Mouse (Mus musculus) ES-E14 (cell line): ENCODE data around the gene Elane. TPM values are rescaled to one million over a fixed set of nuclear protein-coding genes. Genes with fewer than 3 reads are reported as not detected.

Experiments
- DNase-seq: peaks from one replicate; pipeline ENCODE4 v3.0.0-alpha.2; 2013; ENCODE audit warnings: low read depth, low spot score
- H3K27ac ChIP-seq: 2 replicates; pipeline ENCODE4 v1.5.1; 2012; ENCODE audit warnings: low read depth, mild to moderate bottlenecking, low read length, moderate library complexity, mixed read lengths; ENCODE audit not compliant: poor library complexity, insufficient read depth, severe bottlenecking
- H3K36me3 ChIP-seq: 2 replicates; pipeline ENCODE4 v1.6.1; 2012; ENCODE audit warnings: mild to moderate bottlenecking, low read length, moderate library complexity, mixed read lengths; ENCODE audit not compliant: control insufficient read depth, poor library complexity, insufficient read depth, severe bottlenecking
- H3K4me1 ChIP-seq, 2 experiments: fragments of 150-350 bp in 1 of 2; sonication (generic) in 1 of 2; 2 replicates each; pipeline ENCODE4 v1.6.1; 2012; ENCODE audit warnings: low read length in 2 of 2, mild to moderate bottlenecking in 1 of 2, mixed read lengths in 1 of 2; ENCODE audit not compliant: control insufficient read depth in 2 of 2, insufficient read depth in 2 of 2, poor library complexity in 1 of 2
- H3K4me3 ChIP-seq, 2 experiments: fragments of 150-350 bp in 1 of 2; sonication (generic) in 1 of 2; 2 replicates each; pipeline ENCODE4 v1.5.1; 2012; ENCODE audit warnings: low read length in 2 of 2, low read depth in 1 of 2, mild to moderate bottlenecking in 1 of 2, mixed read lengths in 1 of 2; ENCODE audit not compliant: insufficient read depth in 1 of 2, poor library complexity in 1 of 2, severe bottlenecking in 1 of 2
- H3K9ac ChIP-seq: 2 replicates; pipeline ENCODE4 v1.6.1; 2012; ENCODE audit warnings: low read depth, mild to moderate bottlenecking, low read length, mixed read lengths; ENCODE audit not compliant: poor library complexity, insufficient read depth, severe bottlenecking
- H3K9me3 ChIP-seq: fragments of 150-350 bp; sonication (generic); 2 replicates; pipeline ENCODE4 v1.6.1; 2012; ENCODE audit warnings: low read depth, mild to moderate bottlenecking, low read length; ENCODE audit not compliant: control insufficient read depth, insufficient read depth
- CHD2 ChIP-seq: IDR thresholded peaks from 2 replicates; pipeline ENCODE4 v1.6.1; 2014; ENCODE audit warnings: mild to moderate bottlenecking, low read depth, low read length, inconsistent platforms
- HCFC1 ChIP-seq: IDR thresholded peaks from 2 replicates; pipeline ENCODE4 v1.6.1; 2012; ENCODE audit warnings: low read length, inconsistent platforms, borderline replicate concordance; ENCODE audit not compliant: insufficient read depth
- MAFK ChIP-seq: IDR thresholded peaks from 2 replicates; pipeline ENCODE4 v1.6.1; 2014; ENCODE audit warnings: mild to moderate bottlenecking, low read depth, low read length, inconsistent platforms; ENCODE audit not compliant: insufficient read depth
- ZC3H11A ChIP-seq: IDR thresholded peaks from 2 replicates; pipeline ENCODE4 v1.6.1; 2012; ENCODE audit warnings: low read depth, mild to moderate bottlenecking, inconsistent platforms, low read length, borderline replicate concordance
- ZNF384 ChIP-seq: IDR thresholded peaks from 2 replicates; pipeline ENCODE4 v1.6.1; 2012; ENCODE audit warnings: low read depth, low read length, inconsistent platforms
- in situ Hi-C, 2 experiments: fragments of 600-800 bp; cut with MboI; formaldehyde crosslinking; loops; one replicate each; pipeline ENCODE4 v1.15.1; 2025; ENCODE audit warnings: low sequenced_read_pairs in 2 of 2, inconsistent platforms in 1 of 2; ENCODE audit not compliant: unreplicated experiment in 2 of 2
- total RNA-seq: library from RNA; depleted of rRNA; stranded (reverse); fragments of 300-350 nt; gene quantifications from 2 replicates; pipeline ENCODE4 v1.2.3, GENCODE M21; 2012; rRNA removed

Elane gene
- total RNA-seq, 1 experiment: not detected

- no peaks in the 10 kb centered on the region for H3K36me3 ChIP-seq
- no peak overlapping the region for H3K9ac ChIP-seq
- no peak for DNase-seq
- peaks cover 0 to 1% of the 10 kb centered on the region in 2 experiments; a peak in 1 of 4 replicates for H3K4me1 ChIP-seq
- no peak overlapping the region for H3K27ac ChIP-seq
- no peak overlapping the region; a peak in 1 of 4 replicates for H3K4me3 ChIP-seq
- TF ChIP-seq HCFC1: no peak
- TF ChIP-seq ZC3H11A: no peak
- no peak for TF ChIP-seq ZNF384
- TF ChIP-seq CHD2: no peak
- no peak for TF ChIP-seq MAFK
- no peaks in the 10 kb centered on the region for H3K9me3 ChIP-seq
- in situ Hi-C loops: no loop called here
Measured at GRCm38 (mm10) chr10:79934794-79935569, 48.9 kb downstream of the Elane start.

- Histone ChIP-seq H3K27ac (no peak overlapping the region), H3K4me1 (peaks cover 0 to 1% of the 10 kb centered on the region in 2 experiments; a peak in 1 of 4 replicates), H3K9ac (no peak overlapping the region), H3K4me3 (no peak overlapping the region), H3K36me3 (no peaks in the 10 kb centered on the region), H3K9me3 (no peaks in the 10 kb centered on the region)
- DNase-seq: no peak
- in situ Hi-C loops: no loop called here
- TF ChIP-seq ZNF384 (no peak), CHD2 (no peak), HCFC1 (no peak), ZC3H11A (no peak), MAFK (no peak)
Measured at GRCm38 (mm10) chr10:79936284-79936910, 50.4 kb downstream of the Elane start.

- Histone ChIP-seq H3K4me3 (peak overlapping the region; percentile 24 to 36; a peak in 2 of 4 replicates), H3K36me3 (no peaks in the 10 kb centered on the region), H3K9me3 (no peaks in the 10 kb centered on the region), H3K9ac (no peak overlapping the region), H3K27ac (no peak overlapping the region), H3K4me1 (peaks cover 0 to 1% of the 10 kb centered on the region in 2 experiments; a peak in 1 of 4 replicates)
- in situ Hi-C loops: no loop called here
- TF ChIP-seq CHD2 (no peak), ZNF384 (no peak), MAFK (no peak), HCFC1 (no peak), ZC3H11A (no peak)
- DNase-seq: no peak
Measured at GRCm38 (mm10) chr10:79936911-79937441, 50.9 kb downstream of the Elane start.

Other genes starting within 250 kb of the Elane start
- gene Shc2, start 248.3 kb upstream of the Elane start, total RNA-seq: 4.3 and 8.6 TPM in 2 replicates
- gene Odf3l2, start 240.5 kb upstream of the Elane start, total RNA-seq: not detected in 2 replicates
- gene Madcam1, start 221.7 kb upstream of the Elane start, total RNA-seq: 2.7 and 6.3 TPM in 2 replicates
- 29.9 and 46.7 TPM in 2 replicates for gene Tpgs1, start 216.9 kb upstream of the Elane start, total RNA-seq
- 491 and 507 TPM in 2 replicates for gene Cdc34, start 204.1 kb upstream of the Elane start, total RNA-seq
- 2.5 and 4.5 TPM in 2 replicates for gene Gzmm, start 197.2 kb upstream of the Elane start, total RNA-seq
- 858 and 1,196 TPM in 2 replicates for gene Bsg, start 181.8 kb upstream of the Elane start, total RNA-seq
- 5.0 and 11.8 TPM in 2 replicates for gene Hcn2, start 169.6 kb upstream of the Elane start, total RNA-seq
- gene Polrmt, start 139.7 kb upstream of the Elane start, total RNA-seq: 109 and 159 TPM in 2 replicates
- gene Fgf22, start 131.2 kb upstream of the Elane start, total RNA-seq: 1.5 and 1.9 TPM in 2 replicates
- gene Rnf126, start 119.3 kb upstream of the Elane start, total RNA-seq: 66.7 and 70.8 TPM in 2 replicates
- 5.7 and 7.1 TPM in 2 replicates for gene Fstl3, start 109.0 kb upstream of the Elane start, total RNA-seq
- gene Prss57, start 95.3 kb upstream of the Elane start, total RNA-seq: 0.27 and 0.37 TPM in 2 replicates
- 10.7 and 12.7 TPM in 2 replicates for gene Palm, start 92.7 kb upstream of the Elane start, total RNA-seq
- 1.7 and 2.2 TPM in 2 replicates for gene Misp, start 65.3 kb upstream of the Elane start, total RNA-seq
- gene Ptbp1, start 31.8 kb upstream of the Elane start, total RNA-seq: 403 and 408 TPM in 2 replicates
- gene Prtn3, start 11.8 kb upstream of the Elane start, total RNA-seq: 1.0 and 1.3 TPM in 2 replicates
- 3.7 and 7.8 TPM in 2 replicates for gene Plppr3, start 11.6 kb upstream of the Elane start, total RNA-seq
- not detected in 2 replicates for gene Cfd, start 4.6 kb downstream of the Elane start, total RNA-seq
- 21.0 and 24.9 TPM in 2 replicates for gene Med16, start 22.7 kb downstream of the Elane start, total RNA-seq
- 2.3 and 8.3 TPM in 2 replicates for gene Gm26602, start 24.6 kb downstream of the Elane start, total RNA-seq
- 0.85 and 2.4 TPM in 2 replicates for gene Kiss1r, start 30.7 kb downstream of the Elane start, total RNA-seq
- gene R3hdm4, start 35.0 kb downstream of the Elane start, total RNA-seq: 24.0 and 28.2 TPM in 2 replicates
- gene Arid3a, start 40.8 kb downstream of the Elane start, total RNA-seq: 10.8 and 16.3 TPM in 2 replicates
- gene Wdr18, start 73.9 kb downstream of the Elane start, total RNA-seq: 155 and 195 TPM in 2 replicates
- 0.36 and 0.74 TPM in 2 replicates for gene Grin3b, start 84.5 kb downstream of the Elane start, total RNA-seq
- 127 and 220 TPM in 2 replicates for gene Tmem259, start 98.1 kb downstream of the Elane start, total RNA-seq
- gene Cnn2, start 102.3 kb downstream of the Elane start, total RNA-seq: 94.1 and 159 TPM in 2 replicates
- gene Abca7, start 110.2 kb downstream of the Elane start, total RNA-seq: 8.8 and 18.9 TPM in 2 replicates
- 17.0 and 20.9 TPM in 2 replicates for gene Arhgap45, start 130.4 kb downstream of the Elane start, total RNA-seq
- 266 and 293 TPM in 2 replicates for gene Polr2e, start 153.5 kb downstream of the Elane start, total RNA-seq
- gene Gpx4, start 160.9 kb downstream of the Elane start, total RNA-seq: 1,456 and 1,919 TPM in 2 replicates
- 36.6 and 49.3 TPM in 2 replicates for gene Sbno2, start 219.3 kb downstream of the Elane start, total RNA-seq
- gene Stk11, start 229.6 kb downstream of the Elane start, total RNA-seq: 124 and 141 TPM in 2 replicates